Mouse (Mus musculus): ENCODE measurements around the gene Adra1b. TPM values are rescaled to one million over a fixed set of nuclear protein-coding genes. Genes with fewer than 3 reads are reported as not detected.

Gene Adra1b
- polyA plus RNA-seq, 1 experiment, result not detected

- no peak overlapping the region for H3K9ac ChIP-seq (ENCODE audit: low read depth, poor library complexity, severe bottlenecking)
- peaks cover 2% of the 10 kb centered on the region for H3K27me3 ChIP-seq (ENCODE audit: control insufficient read depth, insufficient read depth, low read length, poor library complexity, severe bottlenecking)
- H3K9me3 ChIP-seq (replicated peaks; ENCODE audit: control insufficient read depth, insufficient read depth, low read length, poor library complexity, severe bottlenecking), result no peaks in the 10 kb centered on the region
- H3K27ac ChIP-seq (ENCODE audit: insufficient read depth, low read length), result no peak overlapping the region
- H3K4me1 ChIP-seq (ENCODE audit: control insufficient read depth, insufficient read depth, low read length), result no peaks in the 10 kb centered on the region
- TF ChIP-seq CTCF (IDR thresholded peaks at IDR 0.05; ENCODE audit: low read depth, low read length) (no peak), EP300 (IDR thresholded peaks at IDR 0.05; ENCODE audit: insufficient read depth, low read depth, low read length) (no peak), POLR2A (IDR thresholded peaks at IDR 0.05; ENCODE audit: insufficient read depth, low read length) (no peak)
- no peaks in the 10 kb centered on the region for H3K36me3 ChIP-seq (ENCODE audit: control insufficient read depth, insufficient read depth, low read length, poor library complexity, severe bottlenecking)
- H3K4me3 ChIP-seq (ENCODE audit: low read depth, low read length), result no peak overlapping the region
Observed at GRCm38 (mm10) chr11:43773725-43774124, 127.3 kb downstream of the Adra1b start.

- no peaks in the 10 kb centered on the region for H3K4me1 ChIP-seq (ENCODE audit: control insufficient read depth, insufficient read depth, low read length)
Observed at GRCm38 (mm10) chr11:43770110-43770509, 130.9 kb downstream of the Adra1b start.

GRCm38 (mm10) chr11:43767749-43768148 is 133.3 kb downstream of the Adra1b start:
- 0 out of 2 replicates have a peak, but pooled peaks cover 2% of the 10 kb centered on the region for H3K27me3 ChIP-seq (ENCODE audit: control insufficient read depth, insufficient read depth, low read length, poor library complexity, severe bottlenecking)
- H3K36me3 ChIP-seq (ENCODE audit: control insufficient read depth, insufficient read depth, low read length, poor library complexity, severe bottlenecking), result no peaks in the 10 kb centered on the region
- no peak overlapping the region for H3K27ac ChIP-seq (ENCODE audit: insufficient read depth, low read length)
- no peak overlapping the region for H3K9ac ChIP-seq (ENCODE audit: low read depth, poor library complexity, severe bottlenecking)
- no peaks in the 10 kb centered on the region for H3K4me1 ChIP-seq (ENCODE audit: control insufficient read depth, insufficient read depth, low read length)
- no peaks in the 10 kb centered on the region for H3K9me3 ChIP-seq (replicated peaks; ENCODE audit: control insufficient read depth, insufficient read depth, low read length, poor library complexity, severe bottlenecking)
- H3K4me3 ChIP-seq (ENCODE audit: low read depth, low read length), result no peak overlapping the region
- TF ChIP-seq POLR2A (IDR thresholded peaks at IDR 0.05; ENCODE audit: insufficient read depth, low read length) (no peak), CTCF (IDR thresholded peaks at IDR 0.05; ENCODE audit: low read depth, low read length) (no peak), EP300 (IDR thresholded peaks at IDR 0.05; ENCODE audit: insufficient read depth, low read depth, low read length) (no peak)

More at GRCm38 (mm10) chr11:43770110-43770509, 130.9 kb downstream of the Adra1b start:
- H3K27ac ChIP-seq (ENCODE audit: insufficient read depth, low read length), result no peak overlapping the region
- no peaks in the 10 kb centered on the region for H3K9me3 ChIP-seq (replicated peaks; ENCODE audit: control insufficient read depth, insufficient read depth, low read length, poor library complexity, severe bottlenecking)
- H3K9ac ChIP-seq (ENCODE audit: low read depth, poor library complexity, severe bottlenecking), result no peak overlapping the region
- H3K27me3 ChIP-seq (ENCODE audit: control insufficient read depth, insufficient read depth, low read length, poor library complexity, severe bottlenecking), result no peaks in the 10 kb centered on the region; the same call in none of the 2 replicates
- TF ChIP-seq EP300 (IDR thresholded peaks at IDR 0.05; ENCODE audit: insufficient read depth, low read depth, low read length) (no peak), CTCF (IDR thresholded peaks at IDR 0.05; ENCODE audit: low read depth, low read length) (no peak), POLR2A (IDR thresholded peaks at IDR 0.05; ENCODE audit: insufficient read depth, low read length) (no peak)
- no peak overlapping the region for H3K4me3 ChIP-seq (ENCODE audit: low read depth, low read length)
- no peaks in the 10 kb centered on the region for H3K36me3 ChIP-seq (ENCODE audit: control insufficient read depth, insufficient read depth, low read length, poor library complexity, severe bottlenecking)

DNA sequence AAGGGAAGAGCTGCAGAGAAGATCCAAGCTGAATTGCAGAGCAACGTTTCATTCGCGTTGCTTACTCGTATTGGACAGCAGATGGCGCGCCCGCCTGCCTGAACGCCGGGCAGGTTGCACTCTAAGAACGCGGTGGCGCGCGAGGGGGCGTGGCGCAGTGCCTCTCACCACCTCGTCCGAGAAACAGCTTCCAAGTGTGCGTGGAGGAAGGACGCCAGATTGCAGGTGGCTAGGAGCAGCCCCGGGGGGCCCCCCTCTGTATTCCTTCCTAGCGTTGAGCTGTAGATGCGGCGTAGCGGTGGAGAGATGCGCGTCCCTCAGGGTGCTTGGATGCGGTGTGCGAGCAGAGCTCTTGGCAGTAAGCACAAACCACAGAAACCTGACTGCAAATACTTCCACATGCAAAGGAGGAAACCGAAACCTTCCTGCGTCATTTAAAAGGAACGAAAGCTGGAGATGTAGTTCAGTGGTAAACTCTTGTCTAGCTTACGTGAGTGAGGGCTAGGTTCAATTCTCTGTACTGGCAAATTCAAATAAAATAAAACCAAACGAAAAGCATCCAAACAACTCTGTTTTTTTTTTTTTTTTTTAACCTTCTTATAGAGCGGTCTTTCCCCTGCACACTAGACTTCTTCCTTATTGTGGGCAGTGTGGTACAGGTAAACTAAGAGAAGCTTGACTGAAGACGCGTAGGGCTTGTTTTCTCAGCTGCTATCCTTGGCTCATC is 133.9 kb downstream of the Adra1b start:
- Histone ChIP-seq H3K27me3 (ENCODE audit: control insufficient read depth, insufficient read depth, low read length, poor library complexity, severe bottlenecking) (0 out of 2 replicates have a peak, but pooled peaks cover 2% of the 10 kb centered on the region), H3K36me3 (ENCODE audit: control insufficient read depth, insufficient read depth, low read length, poor library complexity, severe bottlenecking) (no peaks in the 10 kb centered on the region), H3K4me3 (ENCODE audit: low read depth, low read length) (peak overlapping the region; percentile 44), H3K27ac (ENCODE audit: insufficient read depth, low read length) (no peak overlapping the region), H3K9ac (ENCODE audit: low read depth, poor library complexity, severe bottlenecking) (no peak overlapping the region), H3K9me3 (replicated peaks; ENCODE audit: control insufficient read depth, insufficient read depth, low read length, poor library complexity, severe bottlenecking) (no peaks in the 10 kb centered on the region), H3K4me1 (ENCODE audit: control insufficient read depth, insufficient read depth, low read length) (no peaks in the 10 kb centered on the region)
- TF ChIP-seq EP300 (IDR thresholded peaks at IDR 0.05; ENCODE audit: insufficient read depth, low read depth, low read length), result no peak
- TF ChIP-seq POLR2A (IDR thresholded peaks at IDR 0.05; ENCODE audit: insufficient read depth, low read length), result no peak
- TF ChIP-seq CTCF (IDR thresholded peaks at IDR 0.05; ENCODE audit: low read depth, low read length), result peak; percentile 81

- TF ChIP-seq POLR2A (IDR thresholded peaks at IDR 0.05; ENCODE audit: insufficient read depth, low read length) (no peak), CTCF (IDR thresholded peaks at IDR 0.05; ENCODE audit: low read depth, low read length) (no peak), EP300 (IDR thresholded peaks at IDR 0.05; ENCODE audit: insufficient read depth, low read depth, low read length) (no peak)
- H3K27me3 ChIP-seq (ENCODE audit: control insufficient read depth, insufficient read depth, low read length, poor library complexity, severe bottlenecking), result peaks cover under 1% of the 10 kb centered on the region; the same call in 1 of the 2 replicates
- H3K4me1 ChIP-seq (ENCODE audit: control insufficient read depth, insufficient read depth, low read length), result no peaks in the 10 kb centered on the region
Observed at GRCm38 (mm10) chr11:43758436-43758835, 142.6 kb downstream of the Adra1b start.

GRCm38 (mm10) chr11:43755411-43755810 is 145.6 kb downstream of the Adra1b start:
- Histone ChIP-seq H3K4me3 (ENCODE audit: low read depth, low read length) (no peak overlapping the region), H3K9me3 (replicated peaks; ENCODE audit: control insufficient read depth, insufficient read depth, low read length, poor library complexity, severe bottlenecking) (no peaks in the 10 kb centered on the region), H3K36me3 (ENCODE audit: control insufficient read depth, insufficient read depth, low read length, poor library complexity, severe bottlenecking) (no peaks in the 10 kb centered on the region), H3K27me3 (ENCODE audit: control insufficient read depth, insufficient read depth, low read length, poor library complexity, severe bottlenecking) (no peaks in the 10 kb centered on the region; the same call in 1 of the 2 replicates), H3K9ac (ENCODE audit: low read depth, poor library complexity, severe bottlenecking) (no peak overlapping the region), H3K4me1 (ENCODE audit: control insufficient read depth, insufficient read depth, low read length) (peaks cover 2% of the 10 kb centered on the region), H3K27ac (ENCODE audit: insufficient read depth, low read length) (no peak overlapping the region)
- no peak for TF ChIP-seq POLR2A (IDR thresholded peaks at IDR 0.05; ENCODE audit: insufficient read depth, low read length)
- no peak for TF ChIP-seq CTCF (IDR thresholded peaks at IDR 0.05; ENCODE audit: low read depth, low read length)
- TF ChIP-seq EP300 (IDR thresholded peaks at IDR 0.05; ENCODE audit: insufficient read depth, low read depth, low read length), result no peak

More at GRCm38 (mm10) chr11:43758436-43758835, 142.6 kb downstream of the Adra1b start:
- Histone ChIP-seq H3K4me3 (ENCODE audit: low read depth, low read length) (no peak overlapping the region), H3K9ac (ENCODE audit: low read depth, poor library complexity, severe bottlenecking) (no peak overlapping the region), H3K9me3 (replicated peaks; ENCODE audit: control insufficient read depth, insufficient read depth, low read length, poor library complexity, severe bottlenecking) (no peaks in the 10 kb centered on the region), H3K27ac (ENCODE audit: insufficient read depth, low read length) (no peak overlapping the region), H3K36me3 (ENCODE audit: control insufficient read depth, insufficient read depth, low read length, poor library complexity, severe bottlenecking) (no peaks in the 10 kb centered on the region)
